Mouse (Mus musculus) ES-E14 (cell line): ENCODE data around the gene Kcnh5. TPM values are rescaled to one million over a fixed set of nuclear protein-coding genes. Genes with fewer than 3 reads are reported as not detected.

ENCODE experiments used
- DNase-seq: peaks from one replicate; pipeline ENCODE4 v3.0.0-alpha.2; 2013; ENCODE audit warnings: low read depth, low spot score
- H3K27ac ChIP-seq: 2 replicates; pipeline ENCODE4 v1.5.1; 2012; ENCODE audit warnings: low read depth, mild to moderate bottlenecking, low read length, moderate library complexity, mixed read lengths; ENCODE audit not compliant: poor library complexity, insufficient read depth, severe bottlenecking
- H3K36me3 ChIP-seq: 2 replicates; pipeline ENCODE4 v1.6.1; 2012; ENCODE audit warnings: mild to moderate bottlenecking, low read length, moderate library complexity, mixed read lengths; ENCODE audit not compliant: control insufficient read depth, poor library complexity, insufficient read depth, severe bottlenecking
- H3K4me1 ChIP-seq, 2 experiments: fragments of 150-350 bp in 1 of 2; sonication (generic) in 1 of 2; 2 replicates each; pipeline ENCODE4 v1.6.1; 2012; ENCODE audit warnings: low read length in 2 of 2, mild to moderate bottlenecking in 1 of 2, mixed read lengths in 1 of 2; ENCODE audit not compliant: control insufficient read depth in 2 of 2, insufficient read depth in 2 of 2, poor library complexity in 1 of 2
- H3K4me3 ChIP-seq, 2 experiments: fragments of 150-350 bp in 1 of 2; sonication (generic) in 1 of 2; 2 replicates each; pipeline ENCODE4 v1.5.1; 2012; ENCODE audit warnings: low read length in 2 of 2, low read depth in 1 of 2, mild to moderate bottlenecking in 1 of 2, mixed read lengths in 1 of 2; ENCODE audit not compliant: insufficient read depth in 1 of 2, poor library complexity in 1 of 2, severe bottlenecking in 1 of 2
- H3K9ac ChIP-seq: 2 replicates; pipeline ENCODE4 v1.6.1; 2012; ENCODE audit warnings: low read depth, mild to moderate bottlenecking, low read length, mixed read lengths; ENCODE audit not compliant: poor library complexity, insufficient read depth, severe bottlenecking
- H3K9me3 ChIP-seq: fragments of 150-350 bp; sonication (generic); 2 replicates; pipeline ENCODE4 v1.6.1; 2012; ENCODE audit warnings: low read depth, mild to moderate bottlenecking, low read length; ENCODE audit not compliant: control insufficient read depth, insufficient read depth
- CHD2 ChIP-seq: IDR thresholded peaks from 2 replicates; pipeline ENCODE4 v1.6.1; 2014; ENCODE audit warnings: mild to moderate bottlenecking, low read depth, low read length, inconsistent platforms
- HCFC1 ChIP-seq: IDR thresholded peaks from 2 replicates; pipeline ENCODE4 v1.6.1; 2012; ENCODE audit warnings: low read length, inconsistent platforms, borderline replicate concordance; ENCODE audit not compliant: insufficient read depth
- MAFK ChIP-seq: IDR thresholded peaks from 2 replicates; pipeline ENCODE4 v1.6.1; 2014; ENCODE audit warnings: mild to moderate bottlenecking, low read depth, low read length, inconsistent platforms; ENCODE audit not compliant: insufficient read depth
- ZC3H11A ChIP-seq: IDR thresholded peaks from 2 replicates; pipeline ENCODE4 v1.6.1; 2012; ENCODE audit warnings: low read depth, mild to moderate bottlenecking, inconsistent platforms, low read length, borderline replicate concordance
- ZNF384 ChIP-seq: IDR thresholded peaks from 2 replicates; pipeline ENCODE4 v1.6.1; 2012; ENCODE audit warnings: low read depth, low read length, inconsistent platforms
- in situ Hi-C, 2 experiments: fragments of 600-800 bp; cut with MboI; formaldehyde crosslinking; loops; one replicate each; pipeline ENCODE4 v1.15.1; 2025; ENCODE audit warnings: low sequenced_read_pairs in 2 of 2, inconsistent platforms in 1 of 2; ENCODE audit not compliant: unreplicated experiment in 2 of 2
- total RNA-seq: library from RNA; depleted of rRNA; stranded (reverse); fragments of 300-350 nt; gene quantifications from 2 replicates; pipeline ENCODE4 v1.2.3, GENCODE M21; 2012

The Kcnh5 gene
- total RNA-seq, 1 experiment = 0.18 TPM

DNA sequence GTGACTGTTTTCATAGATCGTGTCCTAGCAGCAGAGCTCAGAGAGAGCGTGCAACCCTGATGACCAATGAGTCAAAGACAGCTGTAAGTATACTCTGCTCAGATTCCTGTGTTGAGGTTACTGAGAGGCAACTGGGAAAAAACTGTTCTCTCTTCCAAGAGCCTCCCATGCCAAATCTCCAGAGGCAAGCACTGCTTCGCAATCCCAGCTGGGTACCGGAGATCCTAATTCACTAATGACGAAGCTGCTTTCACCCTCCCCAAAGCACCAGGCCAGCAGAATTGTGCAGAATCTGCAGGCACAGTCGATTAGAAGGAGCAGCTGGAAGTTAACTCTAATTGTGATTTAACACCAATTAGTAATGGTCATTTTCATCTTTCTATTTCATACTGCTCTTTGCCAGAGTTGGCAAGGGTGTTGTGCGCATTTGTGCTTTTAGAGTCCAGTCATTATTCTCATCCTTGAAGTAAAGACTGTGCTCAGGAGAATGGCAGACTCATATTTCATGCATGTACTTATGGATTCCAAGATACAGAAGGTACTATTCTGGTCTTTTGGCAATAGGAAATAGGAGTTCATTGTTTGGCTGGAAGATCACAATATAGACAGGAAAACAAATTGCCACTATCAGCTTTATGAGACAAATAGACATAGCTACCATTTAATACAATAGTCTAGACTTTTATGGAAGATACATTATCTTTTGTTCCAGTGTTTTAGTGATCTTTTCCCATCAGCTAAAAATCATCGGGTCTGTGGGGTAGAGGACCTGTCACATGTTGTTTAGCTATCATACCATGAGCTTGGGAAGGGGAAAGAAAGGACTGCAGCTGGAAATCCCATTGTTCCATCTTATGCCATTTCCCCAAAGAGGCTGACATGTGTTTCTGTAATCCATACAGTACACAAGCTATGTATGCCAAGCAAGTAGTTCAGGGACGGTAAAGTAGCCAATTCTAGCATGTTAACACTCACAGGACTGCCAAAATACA lies 225.7 kb downstream of the Kcnh5 start:
- no peak for DNase-seq
- H3K9me3 ChIP-seq = no peaks in the 10 kb centered on the region
- no peak overlapping the region for H3K4me3 ChIP-seq
- no peaks in the 10 kb centered on the region for H3K4me1 ChIP-seq
- no peaks in the 10 kb centered on the region for H3K36me3 ChIP-seq
- in situ Hi-C loops = no loop called here
- no peak overlapping the region for H3K9ac ChIP-seq
- no peak overlapping the region for H3K27ac ChIP-seq
- TF ChIP-seq ZNF384 (no peak), CHD2 (no peak), HCFC1 (no peak), ZC3H11A (no peak), MAFK (no peak)

DNA sequence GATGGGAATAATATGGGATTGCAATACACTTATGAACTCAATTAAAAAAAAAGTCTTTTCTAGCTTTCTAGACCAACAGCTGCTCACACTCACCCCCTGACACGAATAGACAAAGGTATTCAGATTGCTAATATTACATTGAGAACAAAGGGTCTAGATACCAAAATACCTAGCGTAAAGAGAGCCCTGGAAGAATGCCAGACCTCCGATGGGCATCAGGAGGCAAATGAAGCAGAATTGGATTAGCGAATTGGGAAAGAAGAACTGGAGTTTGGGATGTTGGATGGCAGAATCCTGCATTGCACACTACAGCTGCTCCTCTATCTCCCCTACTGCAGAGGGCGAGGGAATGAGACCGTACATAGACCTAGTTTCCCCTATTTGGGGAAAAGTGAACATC lies 275.8 kb downstream of the Kcnh5 start:
- DNase-seq = no peak
- Histone ChIP-seq H3K4me1 (no peaks in the 10 kb centered on the region), H3K36me3 (no peaks in the 10 kb centered on the region), H3K9me3 (no peaks in the 10 kb centered on the region), H3K27ac (no peak overlapping the region), H3K4me3 (no peak overlapping the region), H3K9ac (no peak overlapping the region)
- in situ Hi-C loops = no loop called here
- TF ChIP-seq ZNF384 (no peak), HCFC1 (no peak), CHD2 (no peak), ZC3H11A (no peak), MAFK (no peak)

DNA sequence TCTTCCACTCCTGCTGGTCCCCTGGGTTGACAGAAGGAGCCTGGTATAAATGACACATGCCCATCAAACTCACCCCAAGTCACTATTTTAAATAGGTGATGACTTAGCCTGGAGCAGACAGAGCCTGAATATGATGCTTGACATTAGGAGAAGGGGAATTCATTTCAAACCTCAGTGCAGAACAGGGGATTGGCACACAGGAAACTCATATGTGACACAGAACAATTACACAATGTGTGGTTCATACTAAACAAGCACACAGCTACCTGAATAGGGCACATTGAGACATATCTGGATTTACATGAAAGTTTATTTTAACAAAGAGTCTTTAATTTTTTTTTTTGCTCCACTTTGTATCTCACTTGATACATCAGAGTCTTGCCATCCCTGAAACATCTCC lies 276.4 kb downstream of the Kcnh5 start:
- in situ Hi-C loops = no loop called here
- TF ChIP-seq ZNF384 = no peak
- no peak for TF ChIP-seq MAFK
- TF ChIP-seq HCFC1 = no peak
- no peak for TF ChIP-seq ZC3H11A
- TF ChIP-seq CHD2 = no peak

GRCm38 (mm10) chr12:74899055-74899454 lies 278.1 kb downstream of the Kcnh5 start:
- DNase-seq = no peak
- Histone ChIP-seq H3K27ac (no peak overlapping the region), H3K9ac (no peak overlapping the region), H3K4me1 (no peaks in the 10 kb centered on the region), H3K9me3 (no peaks in the 10 kb centered on the region), H3K4me3 (no peak overlapping the region), H3K36me3 (no peaks in the 10 kb centered on the region)
- TF ChIP-seq HCFC1 (no peak), MAFK (no peak), ZC3H11A (no peak), CHD2 (no peak), ZNF384 (no peak)
- in situ Hi-C loops = no loop called here

More for the DNA sequence above, 276.4 kb downstream of the Kcnh5 start:
- Histone ChIP-seq H3K4me3 (no peak overlapping the region), H3K4me1 (no peaks in the 10 kb centered on the region), H3K9ac (no peak overlapping the region), H3K27ac (no peak overlapping the region), H3K36me3 (no peaks in the 10 kb centered on the region), H3K9me3 (no peaks in the 10 kb centered on the region)
- no peak for DNase-seq
